Mouse (Mus musculus): ENCODE measurements around the gene Cracr2b. TPM values are rescaled to one million over a fixed set of nuclear protein-coding genes. Genes with fewer than 3 reads are reported as not detected.

The Cracr2b gene
- polyA plus RNA-seq, 1 experiment from 2014 or later = 7.6 TPM

- peak overlapping the region; percentile 43 for H3K4me3 ChIP-seq
- H3K36me3 ChIP-seq = peaks cover 40% of the 10 kb centered on the region
- ATAC-seq (ENCODE audit: low FRiP score, low read depth) = no peak
- WGBS = 55% methylated on average over 5 of the region's 5 CpGs
- peaks cover 28% of the 10 kb centered on the region for H3K4me1 ChIP-seq
- H3K9me3 ChIP-seq = no peaks in the 10 kb centered on the region
- peak overlapping the region; percentile 66 for H3K4me2 ChIP-seq (replicated peaks)
- H3K27ac ChIP-seq = no peak overlapping the region
- no peaks in the 10 kb centered on the region; the same call in 1 of the 2 replicates for H3K27me3 ChIP-seq (replicated peaks)
- peak overlapping the region; percentile 64 for H3K9ac ChIP-seq
Measured at GRCm38 (mm10) chr7:141428701-141429100, 32.2 kb upstream of the Cracr2b start.

- H3K36me3 ChIP-seq = peaks cover 42% of the 10 kb centered on the region
- peaks cover 34% of the 10 kb centered on the region for H3K4me1 ChIP-seq
- no peaks in the 10 kb centered on the region for H3K9me3 ChIP-seq
- H3K4me2 ChIP-seq (replicated peaks) = peak within 1 kb of the TSS; percentile 66
- H3K9ac ChIP-seq = peak within 1 kb of the TSS; percentile 64
- 4% methylated on average over 19 of the region's 19 CpGs for WGBS
- peak within 1 kb of the TSS; percentile 43 for H3K4me3 ChIP-seq
- no peaks in the 10 kb centered on the region; the same call in 1 of the 2 replicates for H3K27me3 ChIP-seq (replicated peaks)
- H3K27ac ChIP-seq = peak within 1 kb of the TSS; percentile 26; the same call in 1 of the 2 replicates
- peak; percentile 70 for ATAC-seq (ENCODE audit: low FRiP score, low read depth)
Measured at GRCm38 (mm10) chr7:141429310-141429709, 31.6 kb upstream of the Cracr2b start, which contains the start of gene Cend1. TSS of gene Cend1 (minus strand) at chr7:141429491.

- ATAC-seq (ENCODE audit: low FRiP score, low read depth) = no peak
- Histone ChIP-seq H3K4me2 (replicated peaks) (peak overlapping the region; percentile 66), H3K4me1 (peaks cover 41% of the 10 kb centered on the region), H3K9ac (0 out of 2 replicates have a peak overlapping the region, but pooled peaks have one; percentile 17), H3K4me3 (no peak overlapping the region), H3K36me3 (peaks cover 42% of the 10 kb centered on the region), H3K9me3 (no peaks in the 10 kb centered on the region), H3K27ac (peak overlapping the region; percentile 26; the same call in 1 of the 2 replicates), H3K27me3 (replicated peaks) (no peaks in the 10 kb centered on the region; the same call in 1 of the 2 replicates)
- 62% methylated on average over 9 of the region's 9 CpGs for WGBS
Measured at GRCm38 (mm10) chr7:141429840-141430584, 30.9 kb upstream of the Cracr2b start.

GRCm38 (mm10) chr7:141430585-141431240 lies 30.2 kb upstream of the Cracr2b start:
- H3K9ac ChIP-seq = no peak overlapping the region
- H3K27ac ChIP-seq = no peak overlapping the region
- H3K27me3 ChIP-seq (replicated peaks) = no peaks in the 10 kb centered on the region; the same call in 1 of the 2 replicates
- H3K4me1 ChIP-seq = peaks cover 48% of the 10 kb centered on the region
- no peak for ATAC-seq (ENCODE audit: low FRiP score, low read depth)
- WGBS = 95% methylated on average over 9 of the region's 9 CpGs
- H3K4me2 ChIP-seq (replicated peaks) = no peak overlapping the region
- H3K36me3 ChIP-seq = peaks cover 42% of the 10 kb centered on the region
- no peaks in the 10 kb centered on the region for H3K9me3 ChIP-seq
- no peak overlapping the region for H3K4me3 ChIP-seq

GRCm38 (mm10) chr7:141431434-141432185 lies 29.3 kb upstream of the Cracr2b start:
- H3K9me3 ChIP-seq = no peaks in the 10 kb centered on the region
- H3K36me3 ChIP-seq = peaks cover 42% of the 10 kb centered on the region
- 93% methylated on average over 19 of the region's 19 CpGs for WGBS
- H3K27me3 ChIP-seq (replicated peaks) = no peaks in the 10 kb centered on the region
- H3K4me1 ChIP-seq = peaks cover 57% of the 10 kb centered on the region
- H3K27ac ChIP-seq = no peak overlapping the region
- H3K4me2 ChIP-seq (replicated peaks) = no peak overlapping the region
- no peak overlapping the region for H3K4me3 ChIP-seq
- ATAC-seq (ENCODE audit: low FRiP score, low read depth) = no peak
- 0 out of 2 replicates have a peak overlapping the region, but pooled peaks have one; percentile 9 for H3K9ac ChIP-seq

GRCm38 (mm10) chr7:141432186-141432611 lies 28.7 kb upstream of the Cracr2b start:
- H3K36me3 ChIP-seq = peaks cover 38% of the 10 kb centered on the region
- no peak overlapping the region for H3K27ac ChIP-seq
- H3K9ac ChIP-seq = no peak overlapping the region
- peaks cover 63% of the 10 kb centered on the region for H3K4me1 ChIP-seq
- no peaks in the 10 kb centered on the region for H3K9me3 ChIP-seq
- 81% methylated on average over 8 of the region's 8 CpGs for WGBS
- no peaks in the 10 kb centered on the region for H3K27me3 ChIP-seq (replicated peaks)
- H3K4me3 ChIP-seq = no peak overlapping the region
- no peak for ATAC-seq (ENCODE audit: low FRiP score, low read depth)
- no peak overlapping the region for H3K4me2 ChIP-seq (replicated peaks)

GRCm38 (mm10) chr7:141432741-141433516 lies 28.0 kb upstream of the Cracr2b start:
- Histone ChIP-seq H3K9me3 (no peaks in the 10 kb centered on the region), H3K9ac (peak overlapping the region; percentile 72; the same call in 1 of the 2 replicates), H3K4me1 (peaks cover 68% of the 10 kb centered on the region), H3K36me3 (peaks cover 36% of the 10 kb centered on the region), H3K27me3 (replicated peaks) (no peaks in the 10 kb centered on the region), H3K27ac (no peak overlapping the region), H3K4me3 (no peak overlapping the region), H3K4me2 (replicated peaks) (peak overlapping the region; percentile 87)
- ATAC-seq (ENCODE audit: low FRiP score, low read depth) = no peak
- WGBS = 83% methylated on average over 6 of the region's 6 CpGs

- WGBS = 75% methylated on average over 15 of the region's 15 CpGs
- peak overlapping the region; percentile 49 for H3K4me3 ChIP-seq
- peak overlapping the region; percentile 72 for H3K9ac ChIP-seq
- peaks cover 41% of the 10 kb centered on the region for H3K36me3 ChIP-seq
- peaks cover 62% of the 10 kb centered on the region for H3K4me1 ChIP-seq
- no peaks in the 10 kb centered on the region for H3K27me3 ChIP-seq (replicated peaks)
- ATAC-seq (ENCODE audit: low FRiP score, low read depth) = no peak
- peak overlapping the region; percentile 87 for H3K4me2 ChIP-seq (replicated peaks)
- H3K27ac ChIP-seq = no peak overlapping the region
- H3K9me3 ChIP-seq = no peaks in the 10 kb centered on the region
Measured at GRCm38 (mm10) chr7:141433517-141434400, 27.1 kb upstream of the Cracr2b start.

GRCm38 (mm10) chr7:141434464-141434863 lies 26.4 kb upstream of the Cracr2b start:
- H3K4me3 ChIP-seq = peak overlapping the region; percentile 49
- peaks cover 55% of the 10 kb centered on the region for H3K4me1 ChIP-seq

GRCm38 (mm10) chr7:141435129-141435855 lies 25.6 kb upstream of the Cracr2b start:
- Histone ChIP-seq H3K27me3 (replicated peaks) (no peaks in the 10 kb centered on the region), H3K9ac (peak overlapping the region; percentile 72), H3K4me1 (peaks cover 47% of the 10 kb centered on the region), H3K27ac (peak overlapping the region; percentile 57; the same call in 1 of the 2 replicates), H3K9me3 (no peaks in the 10 kb centered on the region), H3K4me2 (replicated peaks) (peak overlapping the region; percentile 87), H3K4me3 (peak overlapping the region; percentile 49), H3K36me3 (peaks cover 54% of the 10 kb centered on the region)
- WGBS = 4% methylated on average over 17 of the region's 17 CpGs
- 0 out of 2 replicates have a peak, but pooled peaks have one; percentile 13 for ATAC-seq (ENCODE audit: low FRiP score, low read depth)

More at GRCm38 (mm10) chr7:141434464-141434863, 26.4 kb upstream of the Cracr2b start:
- no peaks in the 10 kb centered on the region for H3K9me3 ChIP-seq
- ATAC-seq (ENCODE audit: low FRiP score, low read depth) = 0 out of 2 replicates have a peak, but pooled peaks have one; percentile 8
- H3K27me3 ChIP-seq (replicated peaks) = no peaks in the 10 kb centered on the region
- peaks cover 48% of the 10 kb centered on the region for H3K36me3 ChIP-seq
- peak overlapping the region; percentile 87 for H3K4me2 ChIP-seq (replicated peaks)
- 11% methylated on average over 8 of the region's 8 CpGs for WGBS
- H3K9ac ChIP-seq = peak overlapping the region; percentile 72
- H3K27ac ChIP-seq = peak overlapping the region; percentile 57; the same call in 1 of the 2 replicates

Measured in neural tube, embryonic 12.5 days (tissue).